Mouse (Mus musculus) heart, postnatal 0 days (tissue): ENCODE measurements around the gene Tdgf1.

Experiments used
- CTCF ChIP-seq: IDR thresholded peaks from 2 replicates; pipeline ENCODE4 v1.5.1; 2016; ENCODE audit warnings: antibody characterized with exemption, control low read depth, low read depth
- EP300 ChIP-seq: IDR thresholded peaks from 2 replicates; pipeline ENCODE4 v1.6.1; 2016; ENCODE audit warnings: antibody characterized with exemption, low read depth

- TF ChIP-seq CTCF: no peak
- TF ChIP-seq EP300: no peak
These were observed 25.1 kb downstream of the Tdgf1 start for GRCm38 (mm10) chr9:110920665-110921419.
